Comparison of ENCODE assay signal across 7 mouse cellular contexts in genomic region chr19:29354895-29355877, GRCm38 (mm10). TPM values are rescaled to one million over a fixed set of nuclear protein-coding genes. Genes with fewer than 3 reads are reported as not detected.
DNase-seq lines count a peak whose midpoint lies in the region; ATAC-seq lines count a peak whose summit lies in the region.

No protein-coding gene starts in this region.

- no peaks in the 10 kb centered on the region for H3K9me3 ChIP-seq in intestine, embryonic 15.5 days
- no peaks in the 10 kb centered on the region for H3K9me3 ChIP-seq in limb, embryonic 10.5 days (replicated peaks)
- H3K9me3 ChIP-seq in midbrain, embryonic 12.5 days: no peaks in the 10 kb centered on the region

- H3K27me3 ChIP-seq in intestine, embryonic 15.5 days (replicated peaks): no peaks in the 10 kb centered on the region
- H3K27me3 ChIP-seq in limb, embryonic 10.5 days (ENCODE audit: low read depth, poor library complexity, severe bottlenecking): no peaks in the 10 kb centered on the region
- H3K27me3 ChIP-seq in midbrain, embryonic 12.5 days: no peaks in the 10 kb centered on the region

- H3K9ac ChIP-seq in intestine, embryonic 15.5 days: no peak overlapping the region
- no peak overlapping the region for H3K9ac ChIP-seq in midbrain, embryonic 12.5 days (replicated peaks)

- peak; percentile 87 for DNase-seq in adrenal gland, adult 2 months
- peak; percentile 90 for DNase-seq in embryo, embryonic 10.5 days (ENCODE audit: low spot score)
- DNase-seq in gastrocnemius, postnatal 25 days: peak; percentile 65
- peak; percentile 93 for DNase-seq in limb, embryonic 10.5 days (ENCODE audit: low spot score)
- peak; percentile 71 for DNase-seq in skeletal muscle tissue, adult 2 months (ENCODE audit: low read depth, low spot score)

- peak overlapping the region; percentile 26 for H3K4me3 ChIP-seq in intestine, embryonic 15.5 days (replicated peaks)
- H3K4me3 ChIP-seq in limb, embryonic 10.5 days: peak overlapping the region; percentile 48
- H3K4me3 ChIP-seq in midbrain, embryonic 12.5 days: peak overlapping the region; percentile 32

- WGBS in intestine, embryonic 15.5 days: 4% methylated on average over 20 of the region's 20 CpGs
- 5% methylated on average over 20 of the region's 20 CpGs for WGBS in limb, embryonic 10.5 days
- 4% methylated on average over 20 of the region's 20 CpGs for WGBS in midbrain, embryonic 12.5 days

- no peak overlapping the region for H3K27ac ChIP-seq in intestine, embryonic 15.5 days
- H3K27ac ChIP-seq in limb, embryonic 10.5 days: peak overlapping the region; percentile 50; the same call in 1 of the 2 replicates
- no peak overlapping the region for H3K27ac ChIP-seq in midbrain, embryonic 12.5 days (replicated peaks)

- H3K4me1 ChIP-seq in intestine, embryonic 15.5 days (replicated peaks): no peaks in the 10 kb centered on the region
- H3K4me1 ChIP-seq in limb, embryonic 10.5 days: no peaks in the 10 kb centered on the region
- H3K4me1 ChIP-seq in midbrain, embryonic 12.5 days: 0 out of 2 replicates have a peak, but pooled peaks cover 9% of the 10 kb centered on the region

- H3K4me2 ChIP-seq in intestine, embryonic 15.5 days (replicated peaks): peak overlapping the region; percentile 58
- peak overlapping the region; percentile 54 for H3K4me2 ChIP-seq in midbrain, embryonic 12.5 days (replicated peaks)

- H3K36me3 ChIP-seq in intestine, embryonic 15.5 days: no peaks in the 10 kb centered on the region
- H3K36me3 ChIP-seq in limb, embryonic 10.5 days: no peaks in the 10 kb centered on the region
- H3K36me3 ChIP-seq in midbrain, embryonic 12.5 days: no peaks in the 10 kb centered on the region

- peak; percentile 80 for ATAC-seq in intestine, embryonic 15.5 days
- peak; percentile 60; the same call in 1 of the 2 replicates for ATAC-seq in midbrain, embryonic 12.5 days (ENCODE audit: low FRiP score, low read depth)

RNA-seq across cellular contexts. Expression of gene Plgrkt, which starts 12.0 kb away (rescaled TPM):
- total RNA-seq in adrenal gland, adult 2 months (2021): 10 to 100 TPM; 49.7 to 56.9 TPM
- polyA plus RNA-seq in adrenal gland, adult 2 months (2012; rRNA removed): 71.8 and 74.8 TPM in 2 replicates
- 10 to 100 TPM; 13.7 to 15.1 TPM for total RNA-seq in gastrocnemius, postnatal 25 days (2021)
- polyA plus RNA-seq in intestine, embryonic 15.5 days (2015; fragmentation: Nextera tagmentation; extraction: Ambion mirVana): 182 and 201 TPM in 2 replicates
- polyA plus RNA-seq in limb, embryonic 10.5 days (2016; fragmentation: Nextera tagmentation; extraction: Ambion mirVana): 24.0 and 30.9 TPM in 2 replicates
- polyA plus RNA-seq in midbrain, embryonic 12.5 days (2016; fragmentation: Nextera tagmentation; extraction: Ambion mirVana): 70.1 and 72.6 TPM in 2 replicates

RNA-seq across cellular contexts. Expression of gene Cd274, which starts 12.1 kb away (rescaled TPM):
- 10 to 100 TPM in 1 of 2 experiments, 1 to 10 TPM in 1; 5.0 to 10.7 TPM for total RNA-seq in adrenal gland, adult 2 months (2021)
- polyA plus RNA-seq in adrenal gland, adult 2 months (2012; rRNA removed): 1.8 and 2.0 TPM in 2 replicates
- total RNA-seq in gastrocnemius, postnatal 25 days (2021): under 1 TPM; 0.67 to 0.77 TPM
- 0.40 and 0.69 TPM in 2 replicates for polyA plus RNA-seq in intestine, embryonic 15.5 days (2015; fragmentation: Nextera tagmentation; extraction: Ambion mirVana)
- 0.05 and 0.10 TPM in 2 replicates for polyA plus RNA-seq in limb, embryonic 10.5 days (2016; fragmentation: Nextera tagmentation; extraction: Ambion mirVana)
- polyA plus RNA-seq in midbrain, embryonic 12.5 days (2016; fragmentation: Nextera tagmentation; extraction: Ambion mirVana): 0.33 and 0.35 TPM in 2 replicates

RNA-seq across cellular contexts. Expression of gene Rln1, which starts 20.7 kb away (rescaled TPM):
- total RNA-seq in adrenal gland, adult 2 months (2021): not detected
- polyA plus RNA-seq in adrenal gland, adult 2 months (2012; rRNA removed): not detected in 2 replicates
- total RNA-seq in gastrocnemius, postnatal 25 days (2021): not detected
- polyA plus RNA-seq in intestine, embryonic 15.5 days (2015; fragmentation: Nextera tagmentation; extraction: Ambion mirVana): 0.21 and 0.32 TPM in 2 replicates
- polyA plus RNA-seq in limb, embryonic 10.5 days (2016; fragmentation: Nextera tagmentation; extraction: Ambion mirVana): 0.26 TPM in 1 of 2 replicates, not detected in the other
- 0.43 and 0.78 TPM in 2 replicates for polyA plus RNA-seq in midbrain, embryonic 12.5 days (2016; fragmentation: Nextera tagmentation; extraction: Ambion mirVana)

RNA-seq across cellular contexts. Expression of gene Insl6, which starts 30.0 kb away (rescaled TPM):
- total RNA-seq in adrenal gland, adult 2 months (2021): 1 to 10 TPM in 1 of 2 experiments, under 1 TPM in 1; 0.58 to 1.3 TPM
- 0.36 and 0.39 TPM in 2 replicates for polyA plus RNA-seq in adrenal gland, adult 2 months (2012; rRNA removed)
- not detected for total RNA-seq in gastrocnemius, postnatal 25 days (2021)
- 12.8 and 13.8 TPM in 2 replicates for polyA plus RNA-seq in intestine, embryonic 15.5 days (2015; fragmentation: Nextera tagmentation; extraction: Ambion mirVana)
- polyA plus RNA-seq in limb, embryonic 10.5 days (2016; fragmentation: Nextera tagmentation; extraction: Ambion mirVana): 4.1 and 4.9 TPM in 2 replicates
- polyA plus RNA-seq in midbrain, embryonic 12.5 days (2016; fragmentation: Nextera tagmentation; extraction: Ambion mirVana): 4.0 and 5.9 TPM in 2 replicates

RNA-seq across cellular contexts. Expression of gene Pdcd1lg2, which starts 55.5 kb away (rescaled TPM):
- not detected for total RNA-seq in adrenal gland, adult 2 months (2021)
- polyA plus RNA-seq in adrenal gland, adult 2 months (2012; rRNA removed): not detected in 2 replicates
- not detected for total RNA-seq in gastrocnemius, postnatal 25 days (2021)
- not detected in 2 replicates for polyA plus RNA-seq in intestine, embryonic 15.5 days (2015; fragmentation: Nextera tagmentation; extraction: Ambion mirVana)
- polyA plus RNA-seq in limb, embryonic 10.5 days (2016; fragmentation: Nextera tagmentation; extraction: Ambion mirVana): not detected in 2 replicates
- polyA plus RNA-seq in midbrain, embryonic 12.5 days (2016; fragmentation: Nextera tagmentation; extraction: Ambion mirVana): not detected in 2 replicates
